Mouse (Mus musculus): ENCODE results near the gene Gm42674. TPM values are rescaled to one million over a fixed set of nuclear protein-coding genes. Genes with fewer than 3 reads are reported as not detected.

Gene Gm42674
- polyA plus RNA-seq, 2 experiments: not detected

GRCm38 (mm10) chr3:90615911-90616310 lies 14.2 kb downstream of the Gm42674 start:
- Histone ChIP-seq H3K9me3 (ENCODE audit: control insufficient read depth, low read length) (no peaks in the 10 kb centered on the region), H3K9ac (ENCODE audit: low read depth, low read length, severe bottlenecking) (no peak overlapping the region), H3K36me3 (ENCODE audit: control insufficient read depth, insufficient read depth, low read length) (no peaks in the 10 kb centered on the region), H3K4me3 (replicated peaks; ENCODE audit: low read length) (no peak overlapping the region), H3K27ac (replicated peaks; ENCODE audit: low read depth, low read length) (no peak overlapping the region), H3K4me1 (ENCODE audit: control insufficient read depth, insufficient read depth, low read length) (peaks cover 24% of the 10 kb centered on the region; the same call in 1 of the 2 replicates), H3K4me2 (replicated peaks; ENCODE audit: low read depth, low read length, severe bottlenecking) (no peak overlapping the region; the same call in 1 of the 2 replicates), H3K27me3 (ENCODE audit: control insufficient read depth, insufficient read depth, low read length) (no peaks in the 10 kb centered on the region)
- 69% methylated on average over 1 of the region's 1 CpGs for WGBS
- ATAC-seq (ENCODE audit: low FRiP score, low read depth) (no peak), DNase-seq (ENCODE audit: low spot score) (no peak)
- TF ChIP-seq POLR2A (IDR thresholded peaks at IDR 0.05; ENCODE audit: borderline replicate concordance, extremely low read depth, insufficient read depth, insufficient read length): no peak

GRCm38 (mm10) chr3:90617586-90617985 lies 15.9 kb downstream of the Gm42674 start:
- H3K27me3 ChIP-seq (ENCODE audit: control insufficient read depth, insufficient read depth, low read length): no peaks in the 10 kb centered on the region
- no peak overlapping the region for H3K4me3 ChIP-seq (replicated peaks; ENCODE audit: low read length)
- no peak overlapping the region for H3K27ac ChIP-seq (replicated peaks; ENCODE audit: low read depth, low read length)
- H3K36me3 ChIP-seq (ENCODE audit: control insufficient read depth, insufficient read depth, low read length): no peaks in the 10 kb centered on the region
- no peaks in the 10 kb centered on the region for H3K9me3 ChIP-seq (ENCODE audit: control insufficient read depth, low read length)
- H3K9ac ChIP-seq (ENCODE audit: low read depth, low read length, severe bottlenecking): no peak overlapping the region
- 11% methylated on average over 1 of the region's 1 CpGs for WGBS
- no peak for TF ChIP-seq POLR2A (IDR thresholded peaks at IDR 0.05; ENCODE audit: borderline replicate concordance, extremely low read depth, insufficient read depth, insufficient read length)
- H3K4me2 ChIP-seq (replicated peaks; ENCODE audit: low read depth, low read length, severe bottlenecking): no peak overlapping the region
- no peak for ATAC-seq (ENCODE audit: low FRiP score, low read depth)
- DNase-seq (ENCODE audit: low spot score): no peak
- peaks cover 24% of the 10 kb centered on the region; the same call in 1 of the 2 replicates for H3K4me1 ChIP-seq (ENCODE audit: control insufficient read depth, insufficient read depth, low read length)

- no peak overlapping the region for H3K27ac ChIP-seq (replicated peaks; ENCODE audit: low read depth, low read length)
- ATAC-seq (ENCODE audit: low FRiP score, low read depth) (no peak), DNase-seq (ENCODE audit: low spot score) (no peak)
- no peaks in the 10 kb centered on the region for H3K27me3 ChIP-seq (ENCODE audit: control insufficient read depth, insufficient read depth, low read length)
- TF ChIP-seq POLR2A (IDR thresholded peaks at IDR 0.05; ENCODE audit: borderline replicate concordance, extremely low read depth, insufficient read depth, insufficient read length): no peak
- H3K9me3 ChIP-seq (ENCODE audit: control insufficient read depth, low read length): no peaks in the 10 kb centered on the region
- no peaks in the 10 kb centered on the region for H3K36me3 ChIP-seq (ENCODE audit: control insufficient read depth, insufficient read depth, low read length)
- no peak overlapping the region for H3K9ac ChIP-seq (ENCODE audit: low read depth, low read length, severe bottlenecking)
- 51% methylated on average over 7 of the region's 7 CpGs for WGBS
- H3K4me2 ChIP-seq (replicated peaks; ENCODE audit: low read depth, low read length, severe bottlenecking): no peak overlapping the region
- no peak overlapping the region for H3K4me3 ChIP-seq (replicated peaks; ENCODE audit: low read length)
- H3K4me1 ChIP-seq (ENCODE audit: control insufficient read depth, insufficient read depth, low read length): peaks cover 12% of the 10 kb centered on the region; the same call in 1 of the 2 replicates
Measured at GRCm38 (mm10) chr3:90621552-90621951, 19.8 kb downstream of the Gm42674 start.

- Histone ChIP-seq H3K4me2 (replicated peaks; ENCODE audit: low read depth, low read length, severe bottlenecking) (no peak overlapping the region), H3K27ac (replicated peaks; ENCODE audit: low read depth, low read length) (no peak overlapping the region)
- WGBS: 7% methylated on average over 2 of the region's 2 CpGs
Measured at GRCm38 (mm10) chr3:90623435-90624071, 21.8 kb downstream of the Gm42674 start.

GRCm38 (mm10) chr3:90625496-90625895 lies 23.8 kb downstream of the Gm42674 start:
- H3K36me3 ChIP-seq (ENCODE audit: control insufficient read depth, insufficient read depth, low read length): no peaks in the 10 kb centered on the region
- H3K4me1 ChIP-seq (ENCODE audit: control insufficient read depth, insufficient read depth, low read length): peaks cover 12% of the 10 kb centered on the region; the same call in 1 of the 2 replicates
- no peak overlapping the region for H3K9ac ChIP-seq (ENCODE audit: low read depth, low read length, severe bottlenecking)
- H3K27me3 ChIP-seq (ENCODE audit: control insufficient read depth, insufficient read depth, low read length): no peaks in the 10 kb centered on the region
- DNase-seq (ENCODE audit: low spot score) (no peak), ATAC-seq (ENCODE audit: low FRiP score, low read depth) (no peak)
- WGBS: 78% methylated on average over 5 of the region's 5 CpGs
- no peak overlapping the region for H3K4me2 ChIP-seq (replicated peaks; ENCODE audit: low read depth, low read length, severe bottlenecking)
- H3K27ac ChIP-seq (replicated peaks; ENCODE audit: low read depth, low read length): no peak overlapping the region
- TF ChIP-seq POLR2A (IDR thresholded peaks at IDR 0.05; ENCODE audit: borderline replicate concordance, extremely low read depth, insufficient read depth, insufficient read length): no peak
- no peaks in the 10 kb centered on the region for H3K9me3 ChIP-seq (ENCODE audit: control insufficient read depth, low read length)
- H3K4me3 ChIP-seq (replicated peaks; ENCODE audit: low read length): no peak overlapping the region

More at GRCm38 (mm10) chr3:90623435-90624071, 21.8 kb downstream of the Gm42674 start:
- ATAC-seq (ENCODE audit: low FRiP score, low read depth): peak; percentile 85
- Histone ChIP-seq H3K36me3 (ENCODE audit: control insufficient read depth, insufficient read depth, low read length) (no peaks in the 10 kb centered on the region), H3K27me3 (ENCODE audit: control insufficient read depth, insufficient read depth, low read length) (no peaks in the 10 kb centered on the region), H3K9ac (ENCODE audit: low read depth, low read length, severe bottlenecking) (no peak overlapping the region), H3K9me3 (ENCODE audit: control insufficient read depth, low read length) (no peaks in the 10 kb centered on the region), H3K4me3 (replicated peaks; ENCODE audit: low read length) (no peak overlapping the region), H3K4me1 (ENCODE audit: control insufficient read depth, insufficient read depth, low read length) (peaks cover 12% of the 10 kb centered on the region; the same call in 1 of the 2 replicates)
- TF ChIP-seq POLR2A (IDR thresholded peaks at IDR 0.05; ENCODE audit: borderline replicate concordance, extremely low read depth, insufficient read depth, insufficient read length): no peak
- DNase-seq (ENCODE audit: low spot score): peak; percentile 86
